In the genomic region with DNA sequence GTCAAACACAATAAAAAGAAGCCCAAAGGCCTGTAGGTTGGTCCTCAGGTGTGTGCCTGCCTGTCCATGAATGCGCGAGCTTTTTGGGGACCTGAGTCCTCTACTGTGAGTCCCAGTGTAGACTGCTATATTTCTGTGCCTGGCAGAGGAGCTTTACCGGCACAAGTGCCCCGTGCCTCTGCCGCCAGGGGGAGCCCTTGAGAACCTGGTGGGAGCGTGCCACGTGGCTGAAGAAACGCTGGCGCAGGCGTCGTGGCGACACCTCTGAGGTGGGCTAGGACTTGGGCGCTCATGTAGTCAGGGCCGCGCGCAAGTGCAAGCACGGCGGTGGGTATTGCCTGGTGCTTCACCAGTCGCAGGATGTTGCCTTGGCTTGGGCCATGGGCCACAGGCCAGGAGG, we compare ENCODE assay signal across 9 mouse cellular contexts. TPM values are rescaled to one million over a fixed set of nuclear protein-coding genes. Genes with fewer than 3 reads are reported as not detected.
DNase-seq lines count a peak whose midpoint lies in the region; ATAC-seq and TF ChIP-seq lines count a peak whose summit lies in the region.
"Had no signal": no experiment of that assay in that cellular context is flagged by ENCODE, and none has a peak within 500 bp of the region (broad histone marks: within the 10 kb centered on the region; RNA-seq: fewer than 3 reads in every experiment).

A gene (plus strand): TSS at position 281 of the 400 bp plus-strand sequence.

- no peak within 1 kb of the TSS for H3K9ac ChIP-seq in MEL (ENCODE audit: control insufficient read depth, low read depth, low read length, poor library complexity, severe bottlenecking)
- H3K9ac ChIP-seq in hindbrain, embryonic 14.5 days: no peak within 1 kb of the TSS
- H3K9ac ChIP-seq: limb, embryonic 13.5 days had no signal

- H3K27me3 ChIP-seq in MEL (ENCODE audit: control insufficient read depth in 1 of 2, insufficient read depth in 2 of 2, low read length in 2 of 2): no peaks in the 10 kb centered on the region
- H3K27me3 ChIP-seq in megakaryocyte, embryonic 14.5 days (replicated peaks): peaks cover 8% of the 10 kb centered on the region
- peaks cover 26% of the 10 kb centered on the region for H3K27me3 ChIP-seq in hindbrain, embryonic 14.5 days (ENCODE audit: control insufficient read depth, insufficient read depth, low read length)

- DNase-seq in layer of hippocampus, adult 8-10 months (ENCODE audit: low spot score in 2 of 2): no peak
- DNase-seq in layer of hippocampus, adult 9-10 months (ENCODE audit: low spot score): no peak
- no peak for DNase-seq in MEL (ENCODE audit: low read depth, low spot score)
- DNase-seq in induced T-regulatory cell, adult 2 months (ENCODE audit: low read depth): peak; percentile 55
- DNase-seq in ovary, postnatal 14 days (ENCODE audit: low spot score): no peak
- DNase-seq in hindbrain, embryonic 14.5 days (ENCODE audit: low spot score): no peak
- DNase-seq in gastrocnemius, postnatal 14 days: no peak

- TF ChIP-seq EP300 in MEL (IDR thresholded peaks at IDR 0.05; ENCODE audit: low read depth in 1 of 2, low read length in 2 of 2): no peak

- no peaks in the 10 kb centered on the region for H3K9me3 ChIP-seq in MEL (replicated peaks; ENCODE audit: insufficient read depth, low read length)
- H3K9me3 ChIP-seq in megakaryocyte, embryonic 14.5 days: no peaks in the 10 kb centered on the region
- H3K9me3 ChIP-seq in hindbrain, embryonic 14.5 days (ENCODE audit: control insufficient read depth, low read length): no peaks in the 10 kb centered on the region
- H3K9me3 ChIP-seq: limb, embryonic 13.5 days had no signal

- ATAC-seq in hindbrain, embryonic 14.5 days (ENCODE audit: low FRiP score): no peak

- H3K4me1 ChIP-seq in MEL (ENCODE audit: control insufficient read depth in 1 of 2, insufficient read depth in 2 of 2, low read length in 2 of 2): no peaks in the 10 kb centered on the region
- peaks cover 59% of the 10 kb centered on the region for H3K4me1 ChIP-seq in megakaryocyte, embryonic 14.5 days
- H3K4me1 ChIP-seq in hindbrain, embryonic 14.5 days (replicated peaks; ENCODE audit: control insufficient read depth, insufficient read depth, low read length): peaks cover 6% of the 10 kb centered on the region; the same call in 1 of the 2 replicates

- H3K4me3 ChIP-seq in MEL (ENCODE audit: control insufficient read depth in 1 of 2, insufficient read depth in 1 of 2, low read depth in 2 of 2, low read length in 2 of 2): no peak within 1 kb of the TSS
- no peak within 1 kb of the TSS for H3K4me3 ChIP-seq in megakaryocyte, embryonic 14.5 days (replicated peaks)
- no peak within 1 kb of the TSS for H3K4me3 ChIP-seq in hindbrain, embryonic 14.5 days (replicated peaks; ENCODE audit: low read length)
- H3K4me3 ChIP-seq: limb, embryonic 13.5 days had no signal

- no peak within 1 kb of the TSS for H3K27ac ChIP-seq in MEL (ENCODE audit: control insufficient read depth, low read depth, low read length)
- no peak within 1 kb of the TSS for H3K27ac ChIP-seq in hindbrain, embryonic 14.5 days
- H3K27ac ChIP-seq: limb, embryonic 13.5 days had no signal

- H3K79me2 ChIP-seq in MEL (ENCODE audit: control insufficient read depth, insufficient read depth, low read length, poor library complexity): no peaks in the 10 kb centered on the region

- TF ChIP-seq CTCF in MEL (IDR thresholded peaks at IDR 0.05 in 2 of 3, conservative IDR thresholded peaks at IDR 0.05 in 1 of 3; ENCODE audit: control insufficient read depth in 1 of 3, insufficient read depth in 1 of 3, low read depth in 2 of 3, low read length in 3 of 3, poor library complexity in 1 of 3, severe bottlenecking in 1 of 3): peak; percentile 18 to 62 (median 43); a peak in 5 of 6 replicates

- no peak for TF ChIP-seq RAD21 in MEL (IDR thresholded peaks at IDR 0.05; ENCODE audit: low read depth, low read length)

- peaks cover 0 to 2% of the 10 kb centered on the region in 2 experiments; a peak in 1 of 4 replicates for H3K36me3 ChIP-seq in MEL (ENCODE audit: control insufficient read depth in 1 of 2, insufficient read depth in 2 of 2, low read length in 2 of 2)
- peaks cover 79% of the 10 kb centered on the region for H3K36me3 ChIP-seq in megakaryocyte, embryonic 14.5 days (replicated peaks; ENCODE audit: low read length)
- peaks cover 65% of the 10 kb centered on the region for H3K36me3 ChIP-seq in hindbrain, embryonic 14.5 days (replicated peaks; ENCODE audit: control insufficient read depth, insufficient read depth)

- H3K4me2 ChIP-seq in hindbrain, embryonic 14.5 days (replicated peaks): no peak within 1 kb of the TSS
- H3K4me2 ChIP-seq: limb, embryonic 13.5 days had no signal

- 85% methylated on average over 19 of the region's 19 CpGs for WGBS in hindbrain, embryonic 14.5 days

- intact Hi-C loops in gastrocnemius, postnatal 14 days (cut with DNase I; ENCODE audit: low total_unique reads): no loop called here

- TF ChIP-seq POLR2A in MEL (IDR thresholded peaks at IDR 0.05; ENCODE audit: control insufficient read depth in 1 of 2, insufficient read depth in 1 of 2, low read depth in 1 of 2, low read length in 2 of 2, poor library complexity in 1 of 2): no peak; a peak in 1 of 4 replicates

TF ChIP-seq in MEL, 35 proteins besides CTCF, POLR2A, EP300 and RAD21:
- peak; percentile 38 for TF ChIP-seq SMC3 (IDR thresholded peaks at IDR 0.05; ENCODE audit: low read depth, low read length)
- TF ChIP-seq SIN3A (IDR thresholded peaks at IDR 0.05; ENCODE audit: low read length): no peak

RNA-seq across cellular contexts. Expression of the gene that starts here (rescaled TPM):
- total RNA-seq in layer of hippocampus, adult 8-10 months (2022): 10 to 100 TPM in 3 of 4 experiments, 1 to 10 TPM in 1; 8.0 to 14.2 (median 10.6) TPM
- 1.9 and 3.0 TPM in 2 replicates for total RNA-seq in MEL (2012; rRNA removed)
- 10 to 100 TPM in 1 of 2 experiments, not detected in 1; 22.7 TPM for polyA plus RNA-seq in MEL (2012; ENCODE audit: insufficient read depth in 1 of 2, insufficient read length in 2 of 2, low read depth in 1 of 2, low replicate concordance in 2 of 2, missing spikeins in 1 of 2)
- 62.2 and 72.5 TPM in 2 replicates for polyA plus RNA-seq in megakaryocyte, embryonic 14.5 days (2012; ENCODE audit: insufficient read depth, low replicate concordance)
- 4.9 and 5.8 TPM in 2 replicates for polyA plus RNA-seq in hindbrain, embryonic 14.5 days (2014; fragmentation: Nextera tagmentation; extraction: Ambion mirVana)
- 1 to 10 TPM; 1.8 to 2.0 TPM for total RNA-seq in gastrocnemius, postnatal 14 days (2021)
